Mouse (Mus musculus) hindbrain, embryonic 10.5 days (tissue): Measurements from ENCODE around the gene Zfp683. TPM values are rescaled to one million over a fixed set of nuclear protein-coding genes. Genes with fewer than 3 reads are reported as not detected.

Experiments used
- DNase-seq: peaks from one replicate; pipeline ENCODE4 v3.0.0-alpha.2; 2017; ENCODE audit warnings: low spot score
- H3K27ac ChIP-seq: fragments of 300-500 bp; sonication (generic); 2 replicates; pipeline ENCODE4 v1.5.1; 2016; ENCODE audit warnings: mild to moderate bottlenecking, moderate library complexity
- H3K27me3 ChIP-seq: fragments of 300-500 bp; sonication (generic); 2 replicates; pipeline ENCODE4 v1.6.1; 2016; ENCODE audit warnings: mild to moderate bottlenecking; ENCODE audit not compliant: poor library complexity, insufficient read depth, severe bottlenecking
- H3K36me3 ChIP-seq: fragments of 300-500 bp; sonication (generic); 2 replicates; pipeline ENCODE4 v1.6.1; 2016; ENCODE audit warnings: mild to moderate bottlenecking, moderate library complexity
- H3K4me1 ChIP-seq: fragments of 300-500 bp; sonication (generic); replicated peaks from 2 replicates; pipeline ENCODE4 v1.6.1; 2016; ENCODE audit warnings: mild to moderate bottlenecking
- H3K4me3 ChIP-seq: fragments of 300-500 bp; sonication (generic); 2 replicates; pipeline ENCODE4 v1.5.1; 2016; ENCODE audit warnings: mild to moderate bottlenecking, moderate library complexity
- H3K9me3 ChIP-seq: fragments of 300-500 bp; sonication (generic); 2 replicates; pipeline ENCODE4 v1.6.1; 2016; ENCODE audit warnings: mild to moderate bottlenecking, moderate library complexity
- WGBS: fragments of 180-500 bp; shearing (Covaris S2); methylation state at CpG from one replicate; pipeline ENCODE4 v1.1.7; 2016; 5-methylcytosine and 5-hydroxymethylcytosine counted together
- polyA plus RNA-seq: library from polyadenylated mRNA; unstranded; fragments of >200 nt; fragmentation: Nextera tagmentation; extraction: Ambion mirVana; gene quantifications from 2 replicates; pipeline ENCODE4 v1.2.1, GENCODE M21; 2016

Zfp683 gene
- polyA plus RNA-seq, 1 experiment from 2014 or later: not detected

GRCm38 (mm10) chr4:134060135-134060865, 6.7 kb downstream of the Zfp683 start, which contains the start of gene Crybg2:
Crybg2 (plus strand) TSS chr4:134060815.
- peaks cover 28% of the 10 kb centered on the region for H3K4me1 ChIP-seq
- H3K36me3 ChIP-seq: no peaks in the 10 kb centered on the region
- H3K27me3 ChIP-seq: peaks cover 49% of the 10 kb centered on the region
- WGBS: 39% methylated on average over 28 of the region's 28 CpGs
- no peak within 1 kb of the TSS for H3K4me3 ChIP-seq
- H3K9me3 ChIP-seq: no peaks in the 10 kb centered on the region
- DNase-seq: no peak
- no peak within 1 kb of the TSS for H3K27ac ChIP-seq

GRCm38 (mm10) chr4:134061166-134061830, 7.7 kb downstream of the Zfp683 start:
- no peak overlapping the region for H3K4me3 ChIP-seq
- no peak overlapping the region for H3K27ac ChIP-seq
- H3K27me3 ChIP-seq: peaks cover 59% of the 10 kb centered on the region
- peaks cover 33% of the 10 kb centered on the region for H3K4me1 ChIP-seq
- 61% methylated on average over 18 of the region's 18 CpGs for WGBS
- no peaks in the 10 kb centered on the region for H3K9me3 ChIP-seq
- DNase-seq: no peak
- H3K36me3 ChIP-seq: no peaks in the 10 kb centered on the region

GRCm38 (mm10) chr4:134061944-134062446, 8.4 kb downstream of the Zfp683 start:
- Histone ChIP-seq H3K27ac (no peak overlapping the region), H3K4me1 (peaks cover 33% of the 10 kb centered on the region), H3K4me3 (no peak overlapping the region), H3K27me3 (peaks cover 66% of the 10 kb centered on the region), H3K36me3 (no peaks in the 10 kb centered on the region), H3K9me3 (no peaks in the 10 kb centered on the region)
- WGBS: 54% methylated on average over 8 of the region's 8 CpGs
- no peak for DNase-seq

GRCm38 (mm10) chr4:134062561-134062960, 8.9 kb downstream of the Zfp683 start:
- H3K9me3 ChIP-seq: no peaks in the 10 kb centered on the region

GRCm38 (mm10) chr4:134065431-134066004, 11.9 kb downstream of the Zfp683 start:
- peaks cover 21% of the 10 kb centered on the region for H3K4me1 ChIP-seq
- no peaks in the 10 kb centered on the region for H3K9me3 ChIP-seq
- peak overlapping the region; percentile 40; the same call in 1 of the 2 replicates for H3K27ac ChIP-seq
- WGBS: 24% methylated on average over 23 of the region's 23 CpGs
- 0 out of 2 replicates have a peak overlapping the region, but pooled peaks have one; percentile 2 for H3K4me3 ChIP-seq
- DNase-seq: no peak
- H3K36me3 ChIP-seq: no peaks in the 10 kb centered on the region
- peaks cover 53% of the 10 kb centered on the region for H3K27me3 ChIP-seq

More at GRCm38 (mm10) chr4:134062561-134062960, 8.9 kb downstream of the Zfp683 start:
- Histone ChIP-seq H3K4me3 (no peak overlapping the region), H3K36me3 (no peaks in the 10 kb centered on the region), H3K27ac (no peak overlapping the region), H3K4me1 (peaks cover 33% of the 10 kb centered on the region), H3K27me3 (peaks cover 70% of the 10 kb centered on the region)
- WGBS: 78% methylated on average over 8 of the region's 8 CpGs
- DNase-seq: no peak

- WGBS: 92% methylated on average over 8 of the region's 8 CpGs
- no peak for DNase-seq
Observed at GRCm38 (mm10) chr4:134067383-134067782, 13.7 kb downstream of the Zfp683 start.

GRCm38 (mm10) chr4:134067833-134068544, 14.4 kb downstream of the Zfp683 start:
- no peak for DNase-seq
- Histone ChIP-seq H3K36me3 (no peaks in the 10 kb centered on the region), H3K27me3 (peaks cover 33% of the 10 kb centered on the region), H3K4me1 (peaks cover 8% of the 10 kb centered on the region), H3K27ac (no peak overlapping the region), H3K9me3 (no peaks in the 10 kb centered on the region), H3K4me3 (no peak overlapping the region)
- 82% methylated on average over 7 of the region's 7 CpGs for WGBS

More at GRCm38 (mm10) chr4:134067383-134067782, 13.7 kb downstream of the Zfp683 start:
- no peak overlapping the region for H3K27ac ChIP-seq
- H3K36me3 ChIP-seq: no peaks in the 10 kb centered on the region
- H3K4me1 ChIP-seq: peaks cover 8% of the 10 kb centered on the region
- H3K4me3 ChIP-seq: no peak overlapping the region
- no peaks in the 10 kb centered on the region for H3K9me3 ChIP-seq
- H3K27me3 ChIP-seq: peaks cover 35% of the 10 kb centered on the region

DNA sequence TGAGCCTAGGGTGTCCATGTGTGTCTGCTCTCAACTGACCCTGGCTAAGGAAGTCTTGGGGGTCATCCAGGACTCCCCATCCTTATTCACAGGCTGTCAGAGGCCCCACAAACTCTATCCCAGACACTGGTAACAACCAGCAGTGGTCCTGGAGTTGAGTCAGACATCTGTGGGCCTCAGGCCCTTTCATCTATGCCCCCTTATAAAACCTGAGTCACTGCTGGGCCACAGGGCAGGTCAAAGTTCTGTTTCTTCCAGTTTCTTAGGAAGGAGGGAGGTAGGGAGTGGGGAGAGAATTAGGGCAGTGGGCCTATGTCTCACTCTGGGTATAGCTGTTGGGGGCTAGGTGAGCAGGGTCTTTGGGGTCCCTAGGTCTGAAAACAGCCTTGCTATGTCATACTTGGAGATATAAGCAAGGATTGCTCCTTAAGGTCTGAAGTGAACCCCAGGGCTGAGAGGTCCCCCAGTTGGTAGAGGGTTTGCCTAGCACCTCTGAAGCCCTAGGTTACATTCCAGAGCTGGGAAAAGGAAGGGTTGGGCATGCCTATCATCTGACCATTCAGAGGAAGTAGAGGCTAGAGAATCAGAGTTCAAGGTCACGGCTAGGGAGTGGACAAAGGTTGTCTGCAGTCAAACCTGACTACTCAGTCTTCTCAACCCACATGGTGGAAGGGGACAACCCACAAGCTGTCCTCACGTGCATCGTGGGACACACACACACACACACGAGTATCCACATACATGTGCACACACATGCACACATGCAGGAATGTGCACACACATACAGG, 15.3 kb downstream of the Zfp683 start:
- Histone ChIP-seq H3K27ac (no peak overlapping the region), H3K4me1 (peaks cover 8% of the 10 kb centered on the region), H3K9me3 (no peaks in the 10 kb centered on the region), H3K4me3 (no peak overlapping the region), H3K27me3 (peaks cover 29% of the 10 kb centered on the region), H3K36me3 (no peaks in the 10 kb centered on the region)
- no peak for DNase-seq
- 94% methylated on average over 4 of the region's 4 CpGs for WGBS

GRCm38 (mm10) chr4:134078694-134079093, 25.1 kb downstream of the Zfp683 start:
- peaks cover 32% of the 10 kb centered on the region for H3K27me3 ChIP-seq
- 24% methylated on average over 3 of the region's 3 CpGs for WGBS
- H3K27ac ChIP-seq: no peak overlapping the region
- H3K9me3 ChIP-seq: no peaks in the 10 kb centered on the region
- H3K4me3 ChIP-seq: no peak overlapping the region
- peak; percentile 68 for DNase-seq
- no peaks in the 10 kb centered on the region for H3K36me3 ChIP-seq
- peaks cover 26% of the 10 kb centered on the region for H3K4me1 ChIP-seq

- Histone ChIP-seq H3K36me3 (no peaks in the 10 kb centered on the region), H3K27me3 (peaks cover 32% of the 10 kb centered on the region), H3K4me1 (peaks cover 26% of the 10 kb centered on the region), H3K27ac (no peak overlapping the region), H3K9me3 (peaks cover 3% of the 10 kb centered on the region; the same call in 1 of the 2 replicates), H3K4me3 (no peak overlapping the region)
- WGBS: 83% methylated on average over 4 of the region's 4 CpGs
- DNase-seq: no peak
Observed at GRCm38 (mm10) chr4:134080674-134081073, 27.0 kb downstream of the Zfp683 start.

- H3K4me3 ChIP-seq: peak overlapping the region; percentile 55
- peaks cover 3% of the 10 kb centered on the region; the same call in 1 of the 2 replicates for H3K9me3 ChIP-seq
- under 1% methylated on average over 41 of the region's 41 CpGs for WGBS
- H3K27me3 ChIP-seq: peaks cover 32% of the 10 kb centered on the region
- peaks cover 26% of the 10 kb centered on the region for H3K4me1 ChIP-seq
- peak; percentile 78 for DNase-seq
- peak overlapping the region; percentile 37 for H3K27ac ChIP-seq
- H3K36me3 ChIP-seq: no peaks in the 10 kb centered on the region
Observed at GRCm38 (mm10) chr4:134081730-134082386, 28.2 kb downstream of the Zfp683 start.
